Mouse (Mus musculus) embryonic fibroblast, embryonic 13.5 days (primary cell): ENCODE data around the gene Syt3. TPM values are rescaled to one million over a fixed set of nuclear protein-coding genes. Genes with fewer than 3 reads are reported as not detected.

Experiments
- H3K27ac ChIP-seq: 2 replicates; pipeline ENCODE4 v1.5.1; 2012; ENCODE audit warnings: low read length, control low read depth, inconsistent platforms; ENCODE audit not compliant: insufficient read depth
- H3K4me1 ChIP-seq: 2 replicates; pipeline ENCODE4 v1.6.1; 2011; ENCODE audit warnings: low read length; ENCODE audit not compliant: control insufficient read depth, insufficient read depth
- H3K4me3 ChIP-seq: 2 replicates; pipeline ENCODE4 v1.5.1; 2011; ENCODE audit warnings: mild to moderate bottlenecking, control low read depth, low read length; ENCODE audit not compliant: insufficient read depth
- CTCF ChIP-seq: IDR thresholded peaks from 2 replicates; pipeline ENCODE4 v1.5.1; 2011; ENCODE audit warnings: mild to moderate bottlenecking, control low read depth, low read length, moderate library complexity, borderline replicate concordance; ENCODE audit not compliant: insufficient read depth
- POLR2A ChIP-seq: IDR thresholded peaks from 2 replicates; pipeline ENCODE4 v1.6.1; 2011; ENCODE audit warnings: low read depth, mild to moderate bottlenecking, control low read depth, low read length, moderate library complexity
- polyA plus RNA-seq: library from polyadenylated mRNA; stranded (reverse); fragments of >200 nt; gene quantifications from 2 replicates; pipeline ENCODE4 v1.2.4, GENCODE M21; 2011; ENCODE audit warnings: low read depth; ENCODE audit not compliant: missing spikeins, insufficient read length

The Syt3 gene
- polyA plus RNA-seq, 1 experiment: 0.25 TPM

- Histone ChIP-seq H3K4me1 (no peaks in the 10 kb centered on the region), H3K4me3 (no peak overlapping the region), H3K27ac (no peak overlapping the region)
- TF ChIP-seq POLR2A: no peak
- no peak for TF ChIP-seq CTCF
Measured at GRCm38 (mm10) chr7:44443268-44444173, 59.6 kb downstream of the Syt3 start.

- Histone ChIP-seq H3K4me1 (no peaks in the 10 kb centered on the region), H3K4me3 (no peak overlapping the region), H3K27ac (no peak overlapping the region)
- TF ChIP-seq CTCF (no peak), POLR2A (no peak)
Measured at GRCm38 (mm10) chr7:44444886-44445527, 61.1 kb downstream of the Syt3 start.

DNA sequence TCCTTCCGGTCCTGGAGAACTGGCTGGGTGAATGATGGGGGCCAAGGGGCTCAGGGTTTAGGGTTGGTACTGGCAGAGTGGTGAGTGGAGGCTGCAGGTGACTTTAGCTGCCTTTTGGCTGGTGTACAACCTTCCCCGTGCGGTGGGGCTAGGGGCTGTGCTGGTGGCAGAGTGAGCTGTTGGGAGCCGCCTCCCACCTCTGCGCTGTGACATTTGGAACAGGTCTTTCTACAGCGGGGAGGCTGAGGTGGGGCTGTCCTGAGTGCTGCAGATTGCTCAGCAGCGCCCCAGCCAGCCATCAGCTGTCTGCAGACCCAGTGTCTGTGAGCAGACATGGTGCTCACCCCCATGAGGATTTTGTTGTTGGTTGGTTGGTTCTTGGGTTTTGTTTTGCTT is 61.6 kb downstream of the Syt3 start:
- H3K27ac ChIP-seq: no peak overlapping the region
- H3K4me1 ChIP-seq: no peaks in the 10 kb centered on the region
- TF ChIP-seq CTCF (no peak), POLR2A (no peak)
- H3K4me3 ChIP-seq: no peak overlapping the region

- Histone ChIP-seq H3K4me1 (no peaks in the 10 kb centered on the region), H3K4me3 (no peak overlapping the region), H3K27ac (no peak overlapping the region)
- no peak for TF ChIP-seq POLR2A
- TF ChIP-seq CTCF: no peak
Measured at GRCm38 (mm10) chr7:44446070-44446855, 62.4 kb downstream of the Syt3 start.

Other genes starting within 250 kb of the Syt3 start
- not detected in 2 replicates for gene Klk1b16, start 247.3 kb upstream of the Syt3 start, polyA plus RNA-seq
- not detected in 2 replicates for gene Klk1b24, start 195.9 kb upstream of the Syt3 start, polyA plus RNA-seq
- not detected in 2 replicates for gene Klk1b3, start 185.9 kb upstream of the Syt3 start, polyA plus RNA-seq
- gene Klk1b4, start 176.7 kb upstream of the Syt3 start, polyA plus RNA-seq: not detected in 2 replicates
- not detected in 2 replicates for gene Klk1b5, start 168.2 kb upstream of the Syt3 start, polyA plus RNA-seq
- not detected in 2 replicates for gene Klk1, start 158.7 kb upstream of the Syt3 start, polyA plus RNA-seq
- gene Gm36864, start 147.9 kb upstream of the Syt3 start, polyA plus RNA-seq: not detected in 2 replicates
- gene 1700028J19Rik, start 137.4 kb upstream of the Syt3 start, polyA plus RNA-seq: 0.75 and 1.1 TPM in 2 replicates
- gene 2410002F23Rik, start 137.4 kb upstream of the Syt3 start, polyA plus RNA-seq: 71.4 and 78.0 TPM in 2 replicates
- not detected in 2 replicates for gene Acp4, start 126.7 kb upstream of the Syt3 start, polyA plus RNA-seq
- gene Gm15517, start 122.7 kb upstream of the Syt3 start, polyA plus RNA-seq: not detected in 2 replicates
- gene Clec11a, start 77.2 kb upstream of the Syt3 start, polyA plus RNA-seq: 2.6 and 13.4 TPM in 2 replicates
- 1.1 and 2.6 TPM in 2 replicates for gene Shank1, start 73.8 kb upstream of the Syt3 start, polyA plus RNA-seq
- gene 1700008O03Rik, start 1.7 kb downstream of the Syt3 start, polyA plus RNA-seq: not detected in 2 replicates
- 0.32 TPM in 1 of 2 replicates, not detected in the other for gene Lrrc4b, start 44.9 kb downstream of the Syt3 start, polyA plus RNA-seq
- not detected in 2 replicates for gene Aspdh, start 81.3 kb downstream of the Syt3 start, polyA plus RNA-seq
- 53.0 and 53.9 TPM in 2 replicates for gene Josd2, start 83.9 kb downstream of the Syt3 start, polyA plus RNA-seq
- 100 and 111 TPM in 2 replicates for gene Emc10, start 112.4 kb downstream of the Syt3 start, polyA plus RNA-seq
- gene Fam71e1, start 112.5 kb downstream of the Syt3 start, polyA plus RNA-seq: 2.7 and 4.4 TPM in 2 replicates
- gene Mybpc2, start 140.6 kb downstream of the Syt3 start, polyA plus RNA-seq: not detected in 2 replicates
- not detected in 2 replicates for gene Spib, start 148.0 kb downstream of the Syt3 start, polyA plus RNA-seq
- 21.1 and 23.7 TPM in 2 replicates for gene Pold1, start 164.7 kb downstream of the Syt3 start, polyA plus RNA-seq
- gene Nr1h2, start 169.8 kb downstream of the Syt3 start, polyA plus RNA-seq: 55.1 and 58.4 TPM in 2 replicates
- gene Napsa, start 188.3 kb downstream of the Syt3 start, polyA plus RNA-seq: not detected in 2 replicates
- gene Kcnc3, start 206.6 kb downstream of the Syt3 start, polyA plus RNA-seq: 0.27 and 0.51 TPM in 2 replicates